Mouse (Mus musculus) limb, embryonic 14.5 days (tissue): Measurements from ENCODE around the gene Slco1a4. TPM values are rescaled to one million over a fixed set of nuclear protein-coding genes. Genes with fewer than 3 reads are reported as not detected.
"Not testable (repeated sequence)": the region's sequence is repeated elsewhere in the genome, so short reads cannot be mapped to it uniquely, and the experiment has no call there.

Experiments
- ATAC-seq: fragments of 200-750 bp; cut with Nextera tagmentation; 2 replicates; pipeline ENCODE4 v1.8.0; 2017; ENCODE audit warnings: low read depth, moderate number of reproducible peaks, moderate TSS enrichment; ENCODE audit not compliant: low FRiP score
- DNase-seq: peaks from one replicate; pipeline ENCODE4 v3.0.0-alpha.2; 2015; ENCODE audit warnings: low spot score
- H3K27ac ChIP-seq: fragments of 300-500 bp; sonication (generic); replicated peaks from 2 replicates; pipeline ENCODE4 v1.5.1; 2014; ENCODE audit warnings: low read depth, mild to moderate bottlenecking, low read length, moderate library complexity, mixed read lengths
- H3K27me3 ChIP-seq: fragments of 300-500 bp; sonication (generic); 2 replicates; pipeline ENCODE4 v1.6.1; 2014; ENCODE audit warnings: low read length, mixed read lengths; ENCODE audit not compliant: control insufficient read depth, insufficient read depth
- H3K36me3 ChIP-seq: fragments of 300-500 bp; sonication (generic); 2 replicates; pipeline ENCODE4 v1.6.1; 2014; ENCODE audit warnings: mild to moderate bottlenecking, low read length, moderate library complexity, mixed read lengths; ENCODE audit not compliant: control insufficient read depth, insufficient read depth
- H3K4me1 ChIP-seq: fragments of 300-500 bp; sonication (generic); 2 replicates; pipeline ENCODE4 v1.6.1; 2014; ENCODE audit warnings: antibody characterized with exemption, low read length, mixed read lengths; ENCODE audit not compliant: control insufficient read depth, insufficient read depth
- H3K4me2 ChIP-seq: fragments of 300-500 bp; sonication (generic); replicated peaks from 2 replicates; pipeline ENCODE4 v1.6.1; 2014; ENCODE audit warnings: low read depth, mild to moderate bottlenecking, low read length, moderate library complexity; ENCODE audit not compliant: severe bottlenecking
- H3K4me3 ChIP-seq: fragments of 300-500 bp; sonication (generic); replicated peaks from 2 replicates; pipeline ENCODE4 v1.5.1; 2014; ENCODE audit warnings: low read length
- H3K9ac ChIP-seq: fragments of 300-500 bp; sonication (generic); 2 replicates; pipeline ENCODE4 v1.6.1; 2014; ENCODE audit warnings: mild to moderate bottlenecking, low read depth, low read length, moderate library complexity; ENCODE audit not compliant: severe bottlenecking
- H3K9me3 ChIP-seq: fragments of 300-500 bp; sonication (generic); 2 replicates; pipeline ENCODE4 v1.6.1; 2016; ENCODE audit warnings: low read length; ENCODE audit not compliant: control insufficient read depth
- POLR2A ChIP-seq: fragments of 200-500 bp; IDR thresholded peaks from 2 replicates; pipeline ENCODE4 v1.8.0; 2012; ENCODE audit warnings: inconsistent platforms, mild to moderate bottlenecking, moderate library complexity, borderline replicate concordance; ENCODE audit not compliant: insufficient read depth, insufficient read length; ENCODE audit errors: extremely low read depth
- WGBS: fragments of 180-500 bp; shearing (Covaris S2); extraction: QIAGEN DNeasy Blood & Tissue Kit; methylation state at CpG from one replicate; pipeline ENCODE4 v1.1.7; 2014; 5-methylcytosine and 5-hydroxymethylcytosine counted together
- polyA plus RNA-seq, 2 experiments: library from polyadenylated mRNA; depleted of rRNA in 1 of 2; stranded (reverse) in 1 of 2; unstranded in 1 of 2; fragments of >200 nt; fragmentation: Nextera tagmentation in 1 of 2; extraction: Ambion mirVana in 1 of 2; gene quantifications; 2 replicates each; pipeline versions ENCODE4 v1.2.1 to v1.2.3; 2012 to 2014

Slco1a4 gene
- 0.04 and 0.08 TPM in 2 replicates for polyA plus RNA-seq (2012; rRNA removed)
- polyA plus RNA-seq (2014; fragmentation: Nextera tagmentation; extraction: Ambion mirVana) = 0.11 and 0.23 TPM in 2 replicates

- Histone ChIP-seq H3K27me3 (no peaks in the 10 kb centered on the region), H3K36me3 (no peaks in the 10 kb centered on the region), H3K9me3 (no peaks in the 10 kb centered on the region), H3K4me2 (no peak within 1 kb of the TSS), H3K27ac (no peak within 1 kb of the TSS), H3K4me1 (no peaks in the 10 kb centered on the region), H3K4me3 (no peak within 1 kb of the TSS), H3K9ac (no peak within 1 kb of the TSS)
- TF ChIP-seq POLR2A = no peak
- no peak for ATAC-seq
- 70% methylated on average over 2 of the region's 2 CpGs for WGBS
- peak; percentile 12 for DNase-seq
These were observed at the start of gene Slco1a4 for GRCm38 (mm10) chr6:141856085-141856484. Gene Slco1a4, minus strand, starts transcription at chr6:141856199.

GRCm38 (mm10) chr6:141898197-141898596 is 42.2 kb upstream of the Slco1a4 start:
- 78% methylated on average over 2 of the region's 2 CpGs for WGBS
- no peak for ATAC-seq

GRCm38 (mm10) chr6:141889723-141890122 is 33.7 kb upstream of the Slco1a4 start:
- Histone ChIP-seq H3K9ac (no peak overlapping the region), H3K4me1 (no peaks in the 10 kb centered on the region), H3K4me3 (no peak overlapping the region), H3K27ac (no peak overlapping the region), H3K36me3 (no peaks in the 10 kb centered on the region), H3K9me3 (no peaks in the 10 kb centered on the region), H3K4me2 (no peak overlapping the region), H3K27me3 (no peaks in the 10 kb centered on the region)
- WGBS = 48% methylated on average over 2 of the region's 2 CpGs
- ATAC-seq = no peak
- DNase-seq = no peak
- no peak for TF ChIP-seq POLR2A

More at GRCm38 (mm10) chr6:141898197-141898596, 42.2 kb upstream of the Slco1a4 start:
- TF ChIP-seq POLR2A = no peak
- Histone ChIP-seq H3K4me1 (no peaks in the 10 kb centered on the region), H3K4me3 (no peak overlapping the region), H3K36me3 (no peaks in the 10 kb centered on the region), H3K27ac (no peak overlapping the region), H3K9ac (no peak overlapping the region), H3K9me3 (no peaks in the 10 kb centered on the region), H3K4me2 (no peak overlapping the region), H3K27me3 (no peaks in the 10 kb centered on the region)
- DNase-seq = no peak

- Histone ChIP-seq H3K27ac (no peak overlapping the region), H3K27me3 (no peaks in the 10 kb centered on the region), H3K9ac (no peak overlapping the region), H3K4me2 (no peak overlapping the region), H3K4me1 (no peaks in the 10 kb centered on the region), H3K36me3 (no peaks in the 10 kb centered on the region), H3K9me3 (no peaks in the 10 kb centered on the region), H3K4me3 (no peak overlapping the region)
- TF ChIP-seq POLR2A = no peak
- DNase-seq = no peak
- no peak for ATAC-seq
- WGBS = 66% methylated on average over 2 of the region's 2 CpGs
These were observed 32.2 kb upstream of the Slco1a4 start for GRCm38 (mm10) chr6:141888248-141888647.

GRCm38 (mm10) chr6:141882581-141882980 is 26.6 kb upstream of the Slco1a4 start:
- Histone ChIP-seq H3K27ac (no peak overlapping the region), H3K4me2 (no peak overlapping the region), H3K9me3 (no peaks in the 10 kb centered on the region), H3K4me1 (no peaks in the 10 kb centered on the region), H3K9ac (no peak overlapping the region), H3K36me3 (no peaks in the 10 kb centered on the region), H3K27me3 (no peaks in the 10 kb centered on the region), H3K4me3 (no peak overlapping the region)
- no peak for TF ChIP-seq POLR2A
- DNase-seq = no peak
- ATAC-seq = no peak
- 50% methylated on average over 1 of the region's 1 CpGs for WGBS

GRCm38 (mm10) chr6:141875742-141876141 is 19.7 kb upstream of the Slco1a4 start:
- not testable (repeated sequence) for H3K27me3 ChIP-seq, H3K9me3 ChIP-seq, H3K27ac ChIP-seq, H3K4me3 ChIP-seq, H3K9ac ChIP-seq, H3K4me2 ChIP-seq, DNase-seq, H3K36me3 ChIP-seq, H3K4me1 ChIP-seq, ATAC-seq
- WGBS = 75% methylated on average over 4 of the region's 4 CpGs
